Comparison of ENCODE assay signal across 8 mouse cellular contexts in the genomic region with DNA sequence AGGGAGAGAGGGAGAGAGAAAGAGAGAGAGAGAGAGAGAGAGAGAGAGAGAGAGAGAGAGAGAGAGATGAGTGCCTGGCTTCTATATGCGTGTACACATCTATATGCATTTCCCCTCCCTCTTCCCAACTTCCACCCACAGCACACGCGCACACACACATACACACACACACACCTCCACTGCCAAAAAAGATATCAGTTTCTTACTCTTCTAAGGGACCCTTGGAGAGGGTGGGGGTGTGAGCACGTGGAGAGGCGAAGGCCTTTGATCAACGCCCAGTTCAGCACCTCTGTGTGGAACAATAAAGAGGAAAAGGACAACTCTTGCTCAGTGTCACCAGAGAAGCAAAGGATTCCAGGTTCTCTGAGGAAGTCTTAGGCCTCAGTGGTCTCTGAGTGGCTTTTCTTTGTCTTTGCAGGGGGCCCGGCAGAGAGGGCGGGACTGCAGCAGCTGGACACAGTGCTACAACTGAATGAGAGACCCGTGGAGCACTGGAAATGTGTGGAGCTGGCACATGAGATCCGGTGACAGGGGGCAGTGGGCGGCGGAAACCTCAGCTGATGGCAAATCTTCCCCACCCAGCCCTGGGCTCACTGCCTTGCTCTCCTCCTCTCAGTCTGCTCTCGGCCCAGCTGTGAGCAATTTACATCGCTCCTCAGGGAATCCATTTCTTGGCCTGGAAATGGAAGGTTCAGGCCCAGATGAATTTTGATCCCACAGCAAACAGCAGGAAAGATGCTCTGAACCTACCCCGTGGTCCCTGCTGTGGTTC.
DNase-seq lines count a peak whose midpoint lies in the region; ATAC-seq and TF ChIP-seq lines count a peak whose summit lies in the region.
"Had no signal": no experiment of that assay in that cellular context is flagged by ENCODE, and none has a peak within 500 bp of the region (broad histone marks: within the 10 kb centered on the region; RNA-seq: fewer than 3 reads in every experiment).

No protein-coding gene starts in this region.

- H3K4me3 ChIP-seq in stomach, embryonic 14.5 days (ENCODE audit: low read depth, low read length) = no peak overlapping the region
- H3K4me3 ChIP-seq in stomach, postnatal 0 days (ENCODE audit: low read depth, low read length) = no peak overlapping the region
- H3K4me3 ChIP-seq in gastrocnemius, adult 2 months = peak overlapping the region; percentile 38
- no peak overlapping the region for H3K4me3 ChIP-seq in limb, embryonic 13.5 days
- H3K4me3 ChIP-seq in liver, embryonic 11.5 days (ENCODE audit: low read depth, low read length) = no peak overlapping the region

- H3K36me3 ChIP-seq in stomach, embryonic 14.5 days (ENCODE audit: control insufficient read depth, insufficient read depth, low read length) = no peaks in the 10 kb centered on the region; the same call in 1 of the 2 replicates
- H3K36me3 ChIP-seq in stomach, postnatal 0 days (ENCODE audit: control insufficient read depth, insufficient read depth, low read length) = peaks cover 4% of the 10 kb centered on the region; the same call in 1 of the 2 replicates
- no peaks in the 10 kb centered on the region for H3K36me3 ChIP-seq in limb, embryonic 13.5 days
- no peaks in the 10 kb centered on the region for H3K36me3 ChIP-seq in liver, embryonic 11.5 days (ENCODE audit: control insufficient read depth, insufficient read depth, low read length)

- H3K4me1 ChIP-seq in stomach, embryonic 14.5 days (ENCODE audit: control insufficient read depth, insufficient read depth, low read length) = peaks cover 40% of the 10 kb centered on the region
- H3K4me1 ChIP-seq in stomach, postnatal 0 days (replicated peaks; ENCODE audit: control insufficient read depth, insufficient read depth) = 0 out of 2 replicates have a peak, but pooled peaks cover 2% of the 10 kb centered on the region
- H3K4me1 ChIP-seq in limb, embryonic 13.5 days = peaks cover 61% of the 10 kb centered on the region
- peaks cover 20% of the 10 kb centered on the region for H3K4me1 ChIP-seq in liver, embryonic 11.5 days (replicated peaks; ENCODE audit: control insufficient read depth, insufficient read depth, low read length)

- peak overlapping the region; percentile 15; the same call in 1 of the 2 replicates for H3K27ac ChIP-seq in stomach, embryonic 14.5 days (ENCODE audit: low read length)
- H3K27ac ChIP-seq in stomach, postnatal 0 days (replicated peaks) = no peak overlapping the region
- peak overlapping the region; percentile 88 for H3K27ac ChIP-seq in gastrocnemius, adult 2 months
- H3K27ac ChIP-seq in limb, embryonic 13.5 days = peak overlapping the region; percentile 80
- H3K27ac ChIP-seq in liver, embryonic 11.5 days (ENCODE audit: low read depth, low read length) = no peak overlapping the region

- no peaks in the 10 kb centered on the region for H3K9me3 ChIP-seq in stomach, embryonic 14.5 days (ENCODE audit: control insufficient read depth, low read depth, low read length)
- H3K9me3 ChIP-seq in stomach, postnatal 0 days (ENCODE audit: control insufficient read depth, low read length) = no peaks in the 10 kb centered on the region
- H3K9me3 ChIP-seq in limb, embryonic 13.5 days = no peaks in the 10 kb centered on the region
- no peaks in the 10 kb centered on the region for H3K9me3 ChIP-seq in liver, embryonic 11.5 days (ENCODE audit: control insufficient read depth, low read length)

- no peaks in the 10 kb centered on the region for H3K27me3 ChIP-seq in stomach, embryonic 14.5 days (ENCODE audit: control insufficient read depth, insufficient read depth, low read length)
- H3K27me3 ChIP-seq in stomach, postnatal 0 days (ENCODE audit: control insufficient read depth, insufficient read depth, low read length) = no peaks in the 10 kb centered on the region
- no peaks in the 10 kb centered on the region for H3K27me3 ChIP-seq in limb, embryonic 13.5 days
- no peaks in the 10 kb centered on the region for H3K27me3 ChIP-seq in liver, embryonic 11.5 days (replicated peaks; ENCODE audit: control insufficient read depth, insufficient read depth, low read length)

- TF ChIP-seq CTCF in stomach, postnatal 0 days (IDR thresholded peaks at IDR 0.05; ENCODE audit: low read depth) = no peak
- TF ChIP-seq CTCF in gastrocnemius, adult 2 months (IDR thresholded peaks at IDR 0.05) = no peak

- H3K9ac ChIP-seq in stomach, embryonic 14.5 days (replicated peaks; ENCODE audit: low read depth, low read length) = no peak overlapping the region
- no peak overlapping the region for H3K9ac ChIP-seq in stomach, postnatal 0 days (ENCODE audit: low read length)
- H3K9ac ChIP-seq in limb, embryonic 13.5 days = 0 out of 2 replicates have a peak overlapping the region, but pooled peaks have one; percentile 35
- H3K9ac ChIP-seq in liver, embryonic 11.5 days (ENCODE audit: low read depth, low read length) = no peak overlapping the region

- DNase-seq in stomach, postnatal 0 days (ENCODE audit: low spot score) = no peak
- DNase-seq in gastrocnemius, adult 2 months = peak; percentile 74
- DNase-seq in liver, embryonic 11.5 days (ENCODE audit: low spot score) = no peak
- DNase-seq in cerebellum, adult 11-12 months = no peak
- DNase-seq in lung, postnatal 10 days = no peak

- intact Hi-C loops in gastrocnemius, adult 2 months (cut with DNase I) = no loop called here

- TF ChIP-seq EP300 in stomach, postnatal 0 days (optimal IDR thresholded peaks at IDR 0.05) = no peak

- 53% methylated on average over 15 of the region's 15 CpGs for WGBS in stomach, embryonic 14.5 days
- 54% methylated on average over 15 of the region's 15 CpGs for WGBS in stomach, postnatal 0 days
- WGBS in limb, embryonic 13.5 days = 33% methylated on average over 15 of the region's 15 CpGs
- WGBS in liver, embryonic 11.5 days = 65% methylated on average over 15 of the region's 15 CpGs

- H3K4me2 ChIP-seq in stomach, embryonic 14.5 days (replicated peaks; ENCODE audit: low read depth, low read length) = no peak overlapping the region
- H3K4me2 ChIP-seq in stomach, postnatal 0 days (replicated peaks; ENCODE audit: low read depth) = no peak overlapping the region
- H3K4me2 ChIP-seq in limb, embryonic 13.5 days (replicated peaks) = 0 out of 2 replicates have a peak overlapping the region, but pooled peaks have one; percentile 4
- H3K4me2 ChIP-seq in liver, embryonic 11.5 days = no peak overlapping the region

- ATAC-seq in stomach, embryonic 14.5 days (ENCODE audit: insufficient number of reproducible peaks, insufficient read depth, low FRiP score, low read depth) = no peak
- no peak for ATAC-seq in stomach, postnatal 0 days (ENCODE audit: low FRiP score, low TSS enrichment)
- ATAC-seq in limb, embryonic 13.5 days (ENCODE audit: low FRiP score, low read depth) = peak; percentile 75
- no peak for ATAC-seq in liver, embryonic 11.5 days (replicated peaks; ENCODE audit: low FRiP score)
- ATAC-seq: activated CD4-positive, CD25-positive, alpha-beta regulatory T cell, adult 4 months had no signal

Comparison
In these comparisons a context has a peak if more than half of its experiments do, and no peak if none do; other contexts are left out.
1. H3K27ac ChIP-seq: peak in stomach, embryonic 14.5 days (single experiment), gastrocnemius, adult 2 months (single experiment) and limb, embryonic 13.5 days (single experiment); none in stomach, postnatal 0 days (single experiment) and liver, embryonic 11.5 days (single experiment).